Mouse (Mus musculus): ENCODE results near the gene Brsk2. TPM values are rescaled to one million over a fixed set of nuclear protein-coding genes. Genes with fewer than 3 reads are reported as not detected.
"Not testable (repeated sequence)": the region's sequence is repeated elsewhere in the genome, so short reads cannot be mapped to it uniquely, and the experiment has no call there.

Brsk2 gene
- under 1 TPM; 0.29 to 0.50 TPM for total RNA-seq (2021)

DNA sequence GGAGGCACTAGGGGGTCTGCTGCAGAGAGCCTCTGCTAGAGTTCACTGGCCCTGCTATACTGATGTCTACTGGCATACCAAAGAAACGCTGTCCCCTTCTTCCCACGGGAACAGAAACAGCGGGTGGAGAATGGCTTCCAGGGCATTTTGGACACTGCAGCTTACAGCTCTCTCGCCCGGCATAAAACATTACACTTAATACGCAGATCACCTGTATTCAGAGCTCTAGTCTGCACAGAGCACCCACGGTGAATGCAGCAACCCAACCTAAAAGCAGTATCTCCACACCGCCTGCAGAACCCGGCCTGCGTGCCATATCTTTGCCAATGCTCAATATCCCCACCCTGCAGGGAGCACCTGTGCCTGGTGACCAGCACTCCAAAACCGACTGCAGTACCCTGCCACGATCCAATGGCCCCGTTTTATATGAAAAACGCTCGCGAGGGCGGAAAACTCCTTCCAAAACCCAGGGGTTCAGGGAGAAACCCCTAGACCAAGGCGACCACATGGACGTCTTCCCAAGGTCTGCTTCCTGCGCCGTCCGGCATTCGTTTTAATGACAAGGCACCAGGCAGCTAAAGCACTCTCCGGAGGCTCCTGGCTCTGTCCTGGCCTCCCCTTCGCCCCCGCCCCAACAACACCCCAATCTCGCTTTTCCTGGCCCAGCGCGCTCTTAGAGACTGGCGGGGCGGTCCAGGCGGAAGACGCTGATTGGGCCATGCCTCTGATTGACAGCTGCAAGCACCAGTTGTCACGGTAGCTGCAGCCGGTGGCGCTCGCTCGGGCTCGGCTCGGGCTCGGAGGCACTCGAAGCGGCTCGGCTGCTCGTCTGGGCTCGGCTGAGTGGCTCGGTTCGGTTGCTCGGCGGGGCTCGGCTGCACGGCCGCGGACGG lies at the start of gene Brsk2:
Brsk2 (plus strand) TSS at position 846 of the 893 bp plus-strand sequence.
- intact Hi-C loops (cut with DNase I) = no loop called here
- DNase-seq = peak; percentile 95

DNA sequence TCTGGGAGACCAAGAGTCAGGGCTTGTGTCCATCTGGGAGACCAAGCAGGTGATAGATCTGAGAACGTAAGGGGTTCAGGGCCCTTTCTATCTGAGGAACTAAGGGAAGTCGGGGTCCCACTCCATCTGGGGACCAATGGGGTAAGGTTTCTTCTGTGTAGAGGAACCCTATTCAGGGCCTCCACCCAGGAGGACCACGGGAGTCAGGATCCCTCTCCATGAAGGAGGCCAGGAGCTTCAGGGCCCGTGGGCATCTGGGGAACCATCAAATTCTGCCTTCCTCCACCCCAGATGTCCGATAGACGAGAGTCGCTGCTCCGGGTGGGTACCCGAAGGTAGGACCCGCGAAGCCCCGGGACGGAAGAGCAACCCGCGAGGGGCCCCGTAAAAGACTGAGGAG lies 47.7 kb upstream of the Brsk2 start:
- no peak for DNase-seq
- intact Hi-C loops (cut with DNase I) = no loop called here

DNA sequence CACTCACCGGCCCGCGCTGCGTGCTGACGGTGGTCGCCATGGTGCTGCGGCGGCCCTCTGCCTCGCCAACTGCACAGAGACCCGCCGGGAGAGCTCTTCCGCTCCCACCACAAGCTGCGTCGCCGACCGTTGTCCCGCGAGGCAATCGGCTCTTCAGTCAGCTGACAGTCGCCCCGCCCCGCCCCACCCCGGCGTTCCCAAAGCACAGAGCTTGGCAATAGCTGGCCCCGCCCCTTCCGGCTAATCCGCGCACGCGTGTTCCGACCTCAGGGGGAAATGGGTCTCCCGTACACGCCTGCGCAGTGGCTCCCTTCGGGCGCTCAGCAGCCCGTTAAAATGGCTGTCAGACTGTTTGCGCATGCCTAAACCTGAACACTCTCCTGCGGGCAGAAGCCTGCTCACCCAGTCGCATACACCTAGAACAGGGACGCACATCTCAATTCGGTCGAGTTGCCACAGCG lies 47.3 kb upstream of the Brsk2 start:
- DNase-seq = peak; percentile 99 to 100
- intact Hi-C loops (cut with DNase I) = no loop called here

DNA sequence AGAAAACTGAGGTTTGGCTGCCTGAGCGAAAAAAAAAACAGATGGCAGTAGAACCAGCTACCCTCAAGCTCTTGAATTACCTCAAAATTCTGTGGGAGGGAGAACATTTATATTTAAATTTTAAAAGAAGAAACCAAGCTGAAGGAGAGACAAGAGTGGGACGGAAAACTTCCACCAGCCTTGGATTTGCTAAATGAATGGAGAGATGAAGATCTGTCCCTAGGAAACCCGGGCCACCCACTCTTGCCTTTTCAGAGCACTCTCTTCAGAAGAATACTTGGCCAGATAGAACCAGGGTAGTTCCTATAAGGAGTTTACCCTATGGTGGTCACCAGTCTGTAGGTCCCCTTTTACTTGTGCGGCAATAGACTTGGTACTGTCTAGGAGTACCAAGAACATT lies 46.8 kb upstream of the Brsk2 start:
- intact Hi-C loops (cut with DNase I) = no loop called here

DNA sequence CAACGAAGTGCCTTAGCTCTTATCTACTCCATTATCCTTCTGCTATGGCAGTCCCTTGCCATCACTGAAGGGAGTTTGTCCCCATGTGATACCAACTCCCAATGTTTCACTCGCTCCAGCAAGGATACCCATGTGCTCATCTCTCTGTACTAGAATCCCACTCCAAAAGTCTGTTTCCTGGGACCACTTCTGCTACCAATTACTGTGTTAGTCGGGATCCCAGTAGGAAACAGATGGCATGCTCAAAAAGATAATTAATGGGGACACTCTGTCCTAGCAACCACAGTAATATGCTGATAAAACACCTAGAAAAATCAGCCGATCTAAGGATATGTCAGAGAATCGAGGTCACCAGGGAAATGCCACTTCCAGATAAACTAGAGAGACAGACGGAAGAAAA lies 41.0 kb upstream of the Brsk2 start:
- no peak for DNase-seq
- intact Hi-C loops (cut with DNase I) = no loop called here

More for the DNA sequence above, 46.8 kb upstream of the Brsk2 start:
- no peak for DNase-seq

DNA sequence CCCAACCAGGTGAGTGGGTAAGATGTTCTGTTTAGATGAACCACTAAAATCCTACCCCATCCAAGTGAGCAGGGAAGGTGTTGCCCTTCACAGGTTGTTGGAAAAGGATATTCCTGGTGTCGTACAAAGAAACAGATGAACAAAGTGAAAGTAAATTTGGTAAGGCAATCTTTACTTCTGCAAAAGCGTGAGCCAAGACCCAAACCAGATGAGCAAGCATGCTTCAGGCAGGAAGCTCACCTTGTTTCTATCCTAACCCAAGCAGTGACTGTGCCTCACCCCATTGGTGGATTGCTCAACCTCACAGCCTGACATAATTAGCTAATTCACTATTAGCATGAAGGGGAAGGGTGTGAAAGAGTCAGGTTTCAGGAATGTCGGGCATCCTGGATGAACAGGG lies 38.2 kb upstream of the Brsk2 start:
- intact Hi-C loops (cut with DNase I) = no loop called here
- DNase-seq = no peak

DNA sequence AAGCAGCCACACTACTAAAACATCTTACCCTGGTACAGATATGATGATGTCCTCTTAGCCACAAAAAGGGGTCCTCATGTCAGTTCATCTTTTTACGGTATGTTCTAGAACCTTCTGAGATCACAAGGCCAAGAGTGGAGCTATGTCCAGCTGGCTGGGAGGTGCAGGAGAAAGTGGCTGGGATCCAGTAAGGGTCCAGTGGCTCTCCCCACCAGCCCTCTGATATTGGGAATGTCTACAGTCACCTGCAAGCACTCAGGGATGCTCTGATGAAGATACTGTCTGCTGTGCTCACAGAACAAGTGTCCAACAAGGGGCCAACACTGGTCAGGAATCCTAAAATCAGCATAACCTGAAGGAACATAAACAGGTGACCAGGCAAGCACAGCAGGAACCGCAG lies 31.1 kb upstream of the Brsk2 start, which contains the start of gene Tollip:
Tollip (minus strand) TSS at position 101 of the 400 bp plus-strand sequence.
- no peak for DNase-seq
- intact Hi-C loops (cut with DNase I) = no loop called here

DNA sequence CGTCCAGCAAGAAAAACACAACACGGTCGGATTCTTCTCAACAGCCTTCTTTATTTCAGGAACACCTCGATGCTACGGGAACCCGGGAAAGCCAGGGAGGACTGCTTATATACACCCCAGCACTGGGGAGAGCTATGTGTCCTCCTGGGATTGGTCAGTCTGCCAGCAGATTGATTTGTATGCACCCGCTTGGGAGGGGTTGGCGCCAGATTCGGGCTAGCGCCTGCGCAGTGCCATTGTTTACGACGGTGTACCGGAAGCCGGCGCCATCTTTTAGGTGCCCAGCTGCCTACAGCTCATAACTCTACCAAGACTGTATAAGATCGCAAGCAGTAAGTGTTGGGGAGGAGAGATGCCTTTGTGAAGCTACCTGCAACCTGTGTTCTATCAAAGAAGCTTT lies 25.4 kb upstream of the Brsk2 start:
- intact Hi-C loops (cut with DNase I) = loop anchor here (10.0 kb wide), 1 partner anchor 171 kb away; the partner anchor contains the start of gene Dusp8
- not testable (repeated sequence) for DNase-seq

DNA sequence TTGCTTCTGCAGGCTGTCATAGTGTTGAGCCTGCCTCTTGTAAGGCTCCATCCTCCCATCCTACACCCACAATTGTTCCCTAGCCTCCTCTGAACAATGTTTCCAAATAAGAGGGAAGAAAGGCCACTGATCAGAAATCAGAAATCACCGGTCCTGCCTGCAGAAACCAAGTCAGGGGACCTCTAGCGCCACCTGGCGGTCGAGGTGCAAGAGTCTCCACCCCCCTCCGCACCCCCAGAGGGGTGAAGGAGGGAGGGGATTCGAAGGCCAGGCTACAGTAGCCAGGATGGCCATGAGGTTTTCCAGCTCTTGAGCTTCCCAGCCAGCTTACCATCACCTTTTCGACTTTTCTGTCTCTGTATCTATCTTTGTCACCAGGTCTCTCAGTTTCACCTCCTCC lies 24.6 kb upstream of the Brsk2 start:
- DNase-seq = peak; percentile 39 to 78
- intact Hi-C loops (cut with DNase I) = loop anchor here (1.0 to 10.0 kb wide), 2 partner anchors 170 kb away; partner anchors contain the start of gene Dusp8

DNA sequence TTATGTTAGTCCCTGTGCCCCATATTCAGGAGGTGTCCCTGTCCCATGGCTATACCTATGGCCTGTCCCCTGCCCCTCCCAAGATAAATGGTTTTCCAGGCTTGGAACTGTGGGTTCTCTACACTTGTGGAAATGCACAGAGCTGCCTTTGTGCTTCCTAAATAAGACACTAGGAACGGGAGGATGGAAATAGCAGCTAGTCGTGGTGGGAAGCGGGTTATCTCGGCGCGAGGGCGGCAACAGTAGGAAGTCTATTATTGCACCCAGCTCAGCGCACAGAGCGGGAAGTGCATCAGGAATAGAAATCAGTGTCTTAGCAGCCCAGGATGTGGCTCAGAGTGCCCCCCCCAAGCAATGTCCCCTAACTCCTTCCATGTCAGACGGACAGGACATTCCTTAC lies 20.9 kb upstream of the Brsk2 start:
- intact Hi-C loops (cut with DNase I) = loop anchor here (10.0 kb wide), 1 partner anchor 166 kb away; the partner anchor contains the start of gene Dusp8
- DNase-seq = no peak

DNA sequence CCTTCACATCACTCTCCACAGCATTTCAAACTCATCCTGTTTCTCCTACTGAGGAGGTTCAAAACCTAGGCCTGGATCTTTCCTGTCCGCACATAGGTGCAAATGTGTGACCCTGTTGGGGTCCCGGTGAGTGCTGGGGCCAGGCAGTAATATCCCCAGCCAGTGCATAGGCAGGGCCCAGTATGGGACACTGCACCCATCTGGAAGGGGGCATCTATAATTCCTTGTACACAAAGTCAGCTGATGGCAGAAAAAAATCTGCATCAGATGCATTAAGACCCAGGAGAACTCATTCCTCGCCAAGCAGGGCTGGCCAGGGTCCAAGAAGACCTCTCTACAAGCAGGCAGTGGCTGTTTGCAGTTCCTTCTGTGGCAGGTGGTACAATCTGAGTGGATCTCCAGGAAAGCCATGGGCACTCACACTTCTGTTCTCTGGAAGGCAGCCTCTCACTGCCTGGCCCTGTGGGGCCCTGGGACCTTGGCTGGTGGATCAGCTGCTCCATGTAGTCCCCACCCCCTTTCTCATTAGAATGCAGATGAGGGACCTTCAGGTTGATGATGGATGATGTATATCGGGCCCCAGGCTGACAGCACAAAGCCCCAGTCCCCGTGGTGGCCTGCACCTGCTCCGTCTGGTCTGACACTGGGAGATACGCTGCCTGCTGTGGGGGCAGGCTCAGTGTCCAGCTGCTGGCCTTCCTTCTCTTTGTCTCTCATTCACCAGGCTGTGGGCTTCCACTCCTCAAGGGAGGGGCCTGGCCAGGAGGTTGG lies 15.2 kb upstream of the Brsk2 start:
- no peak for DNase-seq
- intact Hi-C loops (cut with DNase I) = loop anchor here (5.0 kb wide), 1 partner anchor 162 kb away; no protein-coding TSS in a partner anchor

DNA sequence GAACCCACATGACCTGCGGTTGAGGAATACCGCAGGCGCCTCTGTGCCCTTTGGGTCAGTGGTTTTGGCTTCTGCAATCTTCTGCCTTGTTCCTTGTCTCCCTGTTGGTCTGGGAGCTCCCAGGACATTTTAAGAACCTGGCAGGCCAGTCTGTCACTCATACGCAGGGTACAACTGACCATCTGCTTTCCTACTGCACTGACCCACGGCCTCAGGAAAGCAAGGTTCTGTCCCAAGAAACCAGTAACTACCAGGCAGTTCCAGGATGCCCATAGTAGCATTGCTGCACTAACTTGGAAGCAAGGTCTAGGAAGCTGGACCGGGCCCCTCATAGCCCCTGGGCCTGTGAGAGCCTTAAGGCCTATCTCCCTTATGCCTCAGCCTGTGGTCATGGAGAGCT lies 14.6 kb upstream of the Brsk2 start:
- intact Hi-C loops (cut with DNase I) = loop anchor here (5.0 kb wide), 1 partner anchor 163 kb away; no protein-coding TSS in a partner anchor
- DNase-seq = no peak

DNA sequence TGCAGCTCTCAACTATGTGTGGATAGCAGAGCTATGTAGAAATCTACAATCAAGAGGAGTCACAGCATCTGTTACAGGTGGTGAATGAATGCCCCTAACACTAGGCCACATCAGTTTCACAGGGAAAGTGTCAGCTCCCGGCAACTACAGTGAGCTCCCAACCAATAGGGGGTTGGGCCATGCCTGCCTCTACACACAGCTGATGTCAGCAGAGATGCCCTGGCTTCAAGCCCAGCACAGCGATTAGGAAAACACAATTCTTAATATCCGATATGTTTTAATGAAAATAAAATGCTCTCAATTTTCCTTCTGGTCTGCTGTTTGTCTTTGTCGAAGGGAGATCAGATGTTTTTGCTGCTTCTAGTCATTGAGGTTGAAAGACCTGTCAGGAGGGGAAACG lies 6.1 kb upstream of the Brsk2 start:
- intact Hi-C loops (cut with DNase I) = no loop called here
- DNase-seq = no peak

DNA sequence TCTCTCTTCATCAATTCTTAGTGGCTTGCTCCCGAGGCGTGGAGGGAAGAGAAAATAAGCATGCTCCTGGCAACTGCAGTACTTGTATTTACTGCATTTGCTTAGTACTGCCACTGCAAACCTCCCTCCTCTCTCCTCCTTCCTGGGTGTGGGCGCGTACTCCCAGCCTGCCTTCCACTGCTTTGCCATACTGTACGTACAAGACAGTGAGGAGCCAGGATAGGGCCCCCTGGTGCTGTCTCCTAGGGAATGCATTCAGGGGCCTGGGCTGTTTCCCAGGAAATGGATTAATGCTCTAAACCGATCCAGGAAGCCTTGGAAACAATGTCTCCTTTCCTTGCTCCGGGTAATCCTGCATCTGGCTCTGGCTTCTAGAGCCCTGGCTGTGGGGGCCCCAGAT lies 3.6 kb upstream of the Brsk2 start:
- peak in 1 of 2 experiments; percentile 3 for DNase-seq
- intact Hi-C loops (cut with DNase I) = no loop called here

DNA sequence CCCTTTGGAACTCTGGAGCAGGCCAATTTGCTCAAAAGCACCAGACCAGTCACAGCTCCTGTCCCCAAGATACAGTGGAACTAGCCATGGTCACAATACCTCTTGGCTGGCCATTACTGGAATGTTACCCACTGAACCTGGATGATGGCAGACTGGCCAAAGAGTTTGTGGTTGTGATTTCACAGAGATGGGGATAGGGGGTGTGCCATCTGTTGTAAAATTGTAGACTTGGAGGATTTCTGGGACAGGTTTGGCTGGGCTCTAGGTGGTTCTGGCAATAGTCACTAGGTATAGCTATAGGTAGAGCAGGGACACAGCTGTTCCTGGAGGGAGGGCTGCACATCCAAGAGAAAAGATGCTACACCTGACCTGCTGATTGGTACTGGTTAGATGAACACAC lies 2.0 kb upstream of the Brsk2 start:
- DNase-seq = no peak
- intact Hi-C loops (cut with DNase I) = no loop called here

DNA sequence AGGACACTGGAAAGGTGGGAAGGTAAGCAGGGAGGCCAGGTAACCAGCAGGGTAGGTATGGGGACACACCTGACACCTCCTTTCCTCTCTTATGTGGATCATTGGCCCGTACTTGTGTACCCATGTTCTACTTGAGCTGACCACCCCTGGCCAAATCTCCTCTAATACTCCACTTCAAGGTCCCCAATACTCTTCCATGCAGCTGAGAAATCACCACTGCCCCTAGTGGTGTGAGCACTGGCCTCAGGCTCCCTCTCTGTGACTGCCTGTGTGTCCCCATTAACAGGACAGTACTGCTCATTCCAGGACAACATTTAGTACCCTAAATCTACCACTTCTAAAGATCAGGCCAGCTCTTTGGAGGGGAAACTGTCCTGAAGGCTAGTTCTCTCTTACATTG lies 1.5 kb upstream of the Brsk2 start:
- intact Hi-C loops (cut with DNase I) = no loop called here
- no peak for DNase-seq

DNA sequence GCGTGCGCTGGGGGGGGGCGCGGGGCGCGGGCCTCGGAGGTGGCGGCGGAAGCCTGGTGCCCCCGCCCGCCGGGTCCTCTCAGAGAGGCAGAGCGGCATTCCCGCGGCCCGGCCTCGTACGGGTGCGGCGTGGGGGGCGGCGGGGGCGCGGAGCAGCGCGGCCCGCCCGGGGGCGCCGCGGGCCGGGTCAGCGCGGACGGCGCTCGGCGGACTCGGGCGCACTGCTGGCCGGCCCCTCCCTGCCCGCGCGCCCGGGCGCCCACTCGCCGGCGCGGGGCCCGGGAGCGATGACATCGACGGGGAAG lies 200 bp downstream of the Brsk2 start:
- DNase-seq = no peak

DNA sequence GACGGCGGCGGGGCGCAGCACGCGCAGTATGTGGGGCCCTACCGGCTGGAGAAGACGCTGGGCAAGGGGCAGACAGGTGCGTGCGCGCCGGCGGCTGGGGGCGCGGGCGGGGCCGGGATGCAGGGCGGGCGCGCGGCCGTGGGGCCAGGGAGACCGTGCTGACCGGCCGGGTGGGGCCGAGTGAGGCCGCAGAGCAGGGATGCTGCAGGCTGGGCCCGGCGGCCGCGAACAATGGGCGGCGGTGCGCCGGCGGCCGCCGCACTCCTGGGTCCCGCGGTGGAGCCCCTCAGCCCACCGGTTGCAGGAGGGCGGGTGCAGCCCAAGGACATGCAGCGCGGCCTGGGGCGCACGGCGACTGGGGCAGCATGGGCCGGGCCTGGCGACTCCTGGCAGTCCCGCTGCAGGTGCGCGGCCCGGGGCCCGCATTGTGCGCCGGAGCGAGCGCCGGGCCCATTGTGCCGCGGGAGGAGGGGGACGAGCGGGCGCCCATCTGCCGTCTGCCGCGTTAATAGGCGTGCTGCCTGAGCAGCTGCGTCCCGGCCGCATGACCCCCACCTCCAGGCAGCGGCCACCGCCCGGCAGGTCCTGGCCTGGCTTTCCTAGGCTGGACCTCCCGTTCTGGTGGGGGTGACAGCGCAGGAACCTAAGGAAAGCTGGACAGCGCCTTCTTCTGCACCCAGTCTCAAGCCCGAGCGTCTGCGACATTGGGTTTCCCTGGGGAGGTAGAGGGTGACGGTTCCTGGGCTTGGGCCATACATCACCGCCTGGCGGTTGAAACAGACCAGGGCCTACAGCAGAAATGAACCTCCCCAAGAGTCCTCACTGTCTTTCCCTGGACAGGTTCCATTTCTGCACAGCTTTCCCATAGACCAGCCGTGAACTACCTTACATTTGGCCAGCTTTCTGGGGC lies 808 bp downstream of the Brsk2 start:
- peak; percentile 5 to 10 for DNase-seq
- intact Hi-C loops (cut with DNase I) = no loop called here

More for the DNA sequence above, 200 bp downstream of the Brsk2 start:
- intact Hi-C loops (cut with DNase I) = no loop called here

DNA sequence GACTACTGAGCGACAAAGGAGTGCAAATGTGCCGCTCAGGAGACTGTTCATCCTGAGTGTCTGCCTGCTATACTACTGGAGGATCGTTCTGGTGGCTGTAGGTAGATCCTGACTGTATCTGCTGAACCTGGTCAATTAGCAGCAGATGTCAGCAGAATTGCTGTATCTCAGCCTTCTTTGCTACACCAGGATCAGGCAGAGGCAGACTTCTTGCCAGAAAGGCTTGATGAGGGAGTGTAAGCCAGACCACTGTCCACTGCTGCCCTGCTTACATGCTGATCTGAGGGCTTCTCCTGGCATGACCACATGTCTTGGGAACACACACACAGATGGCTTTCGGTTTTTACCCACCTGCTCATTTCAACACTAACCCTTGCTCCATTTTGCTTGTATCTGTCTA lies 2.3 kb downstream of the Brsk2 start:
- intact Hi-C loops (cut with DNase I) = no loop called here
- DNase-seq = no peak

DNA sequence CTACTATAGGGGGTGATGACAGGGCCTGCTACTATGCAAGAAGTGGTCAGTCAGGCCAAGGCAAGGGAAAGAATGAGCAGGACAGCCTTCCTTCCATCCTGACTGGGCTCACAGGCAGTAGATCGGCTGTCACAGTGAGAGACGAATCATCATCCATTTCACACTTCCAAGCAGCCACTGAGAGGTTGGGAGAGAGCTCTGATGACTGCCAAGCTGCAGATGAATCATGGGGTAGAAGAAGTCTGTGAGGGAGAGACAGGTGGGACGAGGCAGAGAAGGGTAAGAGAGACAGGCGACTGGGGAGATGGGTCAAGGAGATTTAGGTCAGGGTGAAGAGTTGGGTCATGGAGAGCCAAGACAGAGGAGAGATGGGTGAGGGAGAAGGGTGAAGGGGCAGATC lies 3.4 kb downstream of the Brsk2 start:
- no peak for DNase-seq
- intact Hi-C loops (cut with DNase I) = no loop called here

Data from heart, postnatal 10 days (tissue).